In genomic region chr12:84023052-84023745, GRCm38 (mm10) we compare ENCODE assay signal across 21 mouse cellular contexts. TPM values are rescaled to one million over a fixed set of nuclear protein-coding genes. Genes with fewer than 3 reads are reported as not detected.
DNase-seq lines count a peak whose midpoint lies in the region; ATAC-seq and TF ChIP-seq lines count a peak whose summit lies in the region.
"Had no signal": no experiment of that assay in that cellular context is flagged by ENCODE, and none has a peak within 500 bp of the region (broad histone marks: within the 10 kb centered on the region; RNA-seq: fewer than 3 reads in every experiment).

No protein-coding gene starts in this region.

- TF ChIP-seq POLR2A in bone marrow macrophage, adult 2 months (IDR thresholded peaks at IDR 0.05; ENCODE audit: borderline replicate concordance, low read depth, low read length) = no peak

- H3K4me3 ChIP-seq in liver, embryonic 11.5 days (ENCODE audit: low read depth, low read length) = no peak overlapping the region
- no peak overlapping the region for H3K4me3 ChIP-seq in bone marrow macrophage, adult 2 months (ENCODE audit: insufficient read depth, low read length)
- no peak overlapping the region for H3K4me3 ChIP-seq in liver, embryonic 13.5 days (replicated peaks)
- no peak overlapping the region for H3K4me3 ChIP-seq in stomach, embryonic 15.5 days (replicated peaks)
- no peak overlapping the region for H3K4me3 ChIP-seq in midbrain, embryonic 10.5 days
- H3K4me3 ChIP-seq: erythroblast, embryonic 14.5 days; forebrain, embryonic 15.5 days; heart, embryonic 13.5 days; liver, embryonic 15.5 days; midbrain, embryonic 15.5 days had no signal

- no peak for ATAC-seq in liver, embryonic 11.5 days (replicated peaks; ENCODE audit: low FRiP score)
- ATAC-seq in liver, embryonic 13.5 days (ENCODE audit: low read depth) = no peak
- ATAC-seq in stomach, embryonic 15.5 days (ENCODE audit: insufficient read depth, low FRiP score, low read depth) = peak; percentile 51; the same call in 1 of the 2 replicates
- ATAC-seq: CD4-positive, CD25-positive, alpha-beta regulatory T cell, adult 4 months; forebrain, embryonic 15.5 days; hindbrain, postnatal 0 days; midbrain, embryonic 15.5 days had no signal

- H3K4me1 ChIP-seq in liver, embryonic 11.5 days (replicated peaks; ENCODE audit: control insufficient read depth, insufficient read depth, low read length) = no peaks in the 10 kb centered on the region
- peaks cover 36% of the 10 kb centered on the region for H3K4me1 ChIP-seq in bone marrow macrophage, adult 2 months (ENCODE audit: control insufficient read depth, insufficient read depth, low read length)
- H3K4me1 ChIP-seq in liver, embryonic 13.5 days (replicated peaks) = no peaks in the 10 kb centered on the region
- no peaks in the 10 kb centered on the region for H3K4me1 ChIP-seq in stomach, embryonic 15.5 days
- H3K4me1 ChIP-seq in midbrain, embryonic 10.5 days = peaks cover 2% of the 10 kb centered on the region
- H3K4me1 ChIP-seq: midbrain, embryonic 15.5 days had no signal

- no peak overlapping the region for H3K27ac ChIP-seq in liver, embryonic 11.5 days (ENCODE audit: low read depth, low read length)
- peak overlapping the region; percentile 79 for H3K27ac ChIP-seq in bone marrow macrophage, adult 2 months (ENCODE audit: insufficient read depth, low read depth, low read length)
- peak overlapping the region; percentile 36; the same call in 1 of the 2 replicates for H3K27ac ChIP-seq in liver, embryonic 13.5 days
- H3K27ac ChIP-seq in stomach, embryonic 15.5 days = no peak overlapping the region
- H3K27ac ChIP-seq in midbrain, embryonic 10.5 days (replicated peaks) = no peak overlapping the region
- H3K27ac ChIP-seq: forebrain, embryonic 15.5 days; heart, embryonic 13.5 days; hindbrain, postnatal 0 days; kidney, postnatal 0 days; liver, embryonic 15.5 days; midbrain, embryonic 15.5 days had no signal

- no peak for TF ChIP-seq CTCF in bone marrow macrophage, adult 2 months (IDR thresholded peaks at IDR 0.05; ENCODE audit: low read depth, low read length)

- 72% methylated on average over 9 of the region's 9 CpGs for WGBS in liver, embryonic 11.5 days
- WGBS in liver, embryonic 13.5 days (ENCODE audit: insufficient replicate concordance) = 63% methylated on average over 9 of the region's 9 CpGs
- WGBS in stomach, embryonic 15.5 days = 78% methylated on average over 9 of the region's 9 CpGs
- 88% methylated on average over 9 of the region's 9 CpGs for WGBS in midbrain, embryonic 10.5 days

- no peaks in the 10 kb centered on the region for H3K27me3 ChIP-seq in liver, embryonic 11.5 days (replicated peaks; ENCODE audit: control insufficient read depth, insufficient read depth, low read length)
- H3K27me3 ChIP-seq in liver, embryonic 13.5 days = no peaks in the 10 kb centered on the region
- H3K27me3 ChIP-seq in stomach, embryonic 15.5 days (replicated peaks) = no peaks in the 10 kb centered on the region
- H3K27me3 ChIP-seq in midbrain, embryonic 10.5 days (ENCODE audit: low read depth, poor library complexity, severe bottlenecking) = no peaks in the 10 kb centered on the region
- H3K27me3 ChIP-seq: forebrain, embryonic 15.5 days; heart, embryonic 13.5 days; liver, embryonic 15.5 days; midbrain, embryonic 15.5 days had no signal

- no peak overlapping the region for H3K4me2 ChIP-seq in liver, embryonic 11.5 days
- no peak overlapping the region for H3K4me2 ChIP-seq in liver, embryonic 13.5 days
- no peak overlapping the region for H3K4me2 ChIP-seq in stomach, embryonic 15.5 days
- H3K4me2 ChIP-seq: forebrain, embryonic 15.5 days; heart, embryonic 13.5 days; liver, embryonic 15.5 days; midbrain, embryonic 15.5 days had no signal

- DNase-seq in liver = peak; percentile 17
- no peak for DNase-seq in liver, embryonic 11.5 days (ENCODE audit: low spot score)
- no peak for DNase-seq in liver, embryonic 13.5 days
- DNase-seq in embryo, embryonic 10 days (ENCODE audit: low spot score) = no peak
- DNase-seq in midbrain, embryonic 10.5 days (ENCODE audit: low spot score) = no peak
- no peak for DNase-seq in spleen, adult 18-20 months
- DNase-seq: cerebellum, adult 18-20 months; heart, postnatal 36 days; thymus, postnatal 25 days had no signal

- no peaks in the 10 kb centered on the region for H3K36me3 ChIP-seq in liver, embryonic 11.5 days (ENCODE audit: control insufficient read depth, insufficient read depth, low read length)
- no peaks in the 10 kb centered on the region; the same call in 1 of the 2 replicates for H3K36me3 ChIP-seq in liver, embryonic 13.5 days
- H3K36me3 ChIP-seq in stomach, embryonic 15.5 days = no peaks in the 10 kb centered on the region
- H3K36me3 ChIP-seq in midbrain, embryonic 10.5 days = no peaks in the 10 kb centered on the region
- H3K36me3 ChIP-seq: forebrain, embryonic 15.5 days; G1E; heart, embryonic 13.5 days; liver, embryonic 15.5 days; midbrain, embryonic 15.5 days had no signal

- no peaks in the 10 kb centered on the region for H3K9me3 ChIP-seq in liver, embryonic 11.5 days (ENCODE audit: control insufficient read depth, low read length)
- no peaks in the 10 kb centered on the region for H3K9me3 ChIP-seq in liver, embryonic 13.5 days (replicated peaks)
- no peaks in the 10 kb centered on the region for H3K9me3 ChIP-seq in stomach, embryonic 15.5 days
- no peaks in the 10 kb centered on the region for H3K9me3 ChIP-seq in midbrain, embryonic 10.5 days (replicated peaks)
- H3K9me3 ChIP-seq: forebrain, embryonic 15.5 days; G1E; heart, embryonic 13.5 days; liver, embryonic 15.5 days; midbrain, embryonic 15.5 days had no signal

- H3K9ac ChIP-seq in liver, embryonic 11.5 days (ENCODE audit: low read depth, low read length) = no peak overlapping the region
- no peak overlapping the region for H3K9ac ChIP-seq in liver, embryonic 13.5 days
- no peak overlapping the region for H3K9ac ChIP-seq in stomach, embryonic 15.5 days
- H3K9ac ChIP-seq: forebrain, embryonic 15.5 days; heart, embryonic 13.5 days; liver, embryonic 15.5 days; midbrain, embryonic 15.5 days had no signal

RNA-seq across cellular contexts. Expression of gene Acot1, which starts 13.9 kb away (rescaled TPM):
- polyA plus RNA-seq in liver, embryonic 11.5 days (2014; fragmentation: Nextera tagmentation; extraction: Ambion mirVana) = 42.9 and 44.2 TPM in 2 replicates
- 13.0 and 14.5 TPM in 2 replicates for polyA plus RNA-seq in bone marrow macrophage, adult 2 months (2012; ENCODE audit: insufficient read depth, insufficient read length, missing spikeins)
- 28.2 and 34.7 TPM in 2 replicates for polyA plus RNA-seq in liver, embryonic 13.5 days (2015; fragmentation: Nextera tagmentation; extraction: Ambion mirVana)
- polyA plus RNA-seq in stomach, embryonic 15.5 days (2015; fragmentation: Nextera tagmentation; extraction: Ambion mirVana) = 51.1 and 62.7 TPM in 2 replicates
- 46.6 and 52.5 TPM in 2 replicates for polyA plus RNA-seq in midbrain, embryonic 10.5 days (2016; fragmentation: Nextera tagmentation; extraction: Ambion mirVana)
- polyA plus RNA-seq: CD4-positive, CD25-positive, alpha-beta regulatory T cell, adult 4 months; G1E had no signal

RNA-seq across cellular contexts. Expression of gene Acot4, which starts 15.0 kb away (rescaled TPM):
- 8.4 and 8.5 TPM in 2 replicates for polyA plus RNA-seq in liver, embryonic 11.5 days (2014; fragmentation: Nextera tagmentation; extraction: Ambion mirVana)
- polyA plus RNA-seq in bone marrow macrophage, adult 2 months (2012; ENCODE audit: insufficient read depth, insufficient read length, missing spikeins) = 0.09 and 0.36 TPM in 2 replicates
- 6.7 and 7.9 TPM in 2 replicates for polyA plus RNA-seq in liver, embryonic 13.5 days (2015; fragmentation: Nextera tagmentation; extraction: Ambion mirVana)
- 2.4 and 2.6 TPM in 2 replicates for polyA plus RNA-seq in stomach, embryonic 15.5 days (2015; fragmentation: Nextera tagmentation; extraction: Ambion mirVana)
- polyA plus RNA-seq in midbrain, embryonic 10.5 days (2016; fragmentation: Nextera tagmentation; extraction: Ambion mirVana) = 0.06 and 0.21 TPM in 2 replicates
- polyA plus RNA-seq: G1E had no signal

RNA-seq across cellular contexts. Expression of gene Gm49366, which starts 15.5 kb away (rescaled TPM):
- polyA plus RNA-seq in liver, embryonic 11.5 days (2014; fragmentation: Nextera tagmentation; extraction: Ambion mirVana) = not detected in 2 replicates
- polyA plus RNA-seq in bone marrow macrophage, adult 2 months (2012; ENCODE audit: insufficient read depth, insufficient read length, missing spikeins) = not detected in 2 replicates
- polyA plus RNA-seq in liver, embryonic 13.5 days (2015; fragmentation: Nextera tagmentation; extraction: Ambion mirVana) = 0.46 TPM in 1 of 2 replicates, not detected in the other
- polyA plus RNA-seq in stomach, embryonic 15.5 days (2015; fragmentation: Nextera tagmentation; extraction: Ambion mirVana) = 0.73 TPM in 1 of 2 replicates, not detected in the other
- not detected in 2 replicates for polyA plus RNA-seq in midbrain, embryonic 10.5 days (2016; fragmentation: Nextera tagmentation; extraction: Ambion mirVana)
- polyA plus RNA-seq: CD4-positive, CD25-positive, alpha-beta regulatory T cell, adult 4 months; embryonic facial prominence, embryonic 11.5 days; erythroblast, embryonic 14.5 days; forebrain, embryonic 15.5 days; G1E; heart, embryonic 13.5 days; hindbrain, postnatal 0 days; kidney, postnatal 0 days; liver, embryonic 15.5 days; midbrain, embryonic 15.5 days had no signal

RNA-seq across cellular contexts. Expression of gene Acot3, which starts 28.7 kb away (rescaled TPM):
- polyA plus RNA-seq in liver, embryonic 11.5 days (2014; fragmentation: Nextera tagmentation; extraction: Ambion mirVana) = 3.0 and 3.8 TPM in 2 replicates
- not detected in 2 replicates for polyA plus RNA-seq in bone marrow macrophage, adult 2 months (2012; ENCODE audit: insufficient read depth, insufficient read length, missing spikeins)
- 4.2 and 4.7 TPM in 2 replicates for polyA plus RNA-seq in liver, embryonic 13.5 days (2015; fragmentation: Nextera tagmentation; extraction: Ambion mirVana)
- polyA plus RNA-seq in stomach, embryonic 15.5 days (2015; fragmentation: Nextera tagmentation; extraction: Ambion mirVana) = 0.68 and 1.3 TPM in 2 replicates
- polyA plus RNA-seq in midbrain, embryonic 10.5 days (2016; fragmentation: Nextera tagmentation; extraction: Ambion mirVana) = 0.16 and 0.31 TPM in 2 replicates
- polyA plus RNA-seq: CD4-positive, CD25-positive, alpha-beta regulatory T cell, adult 4 months had no signal

RNA-seq across cellular contexts. Expression of gene Acot2, which starts 35.5 kb away (rescaled TPM):
- polyA plus RNA-seq in liver, embryonic 11.5 days (2014; fragmentation: Nextera tagmentation; extraction: Ambion mirVana) = 22.5 and 22.6 TPM in 2 replicates
- polyA plus RNA-seq in bone marrow macrophage, adult 2 months (2012; ENCODE audit: insufficient read depth, insufficient read length, missing spikeins) = 12.5 and 15.0 TPM in 2 replicates
- 14.7 and 16.1 TPM in 2 replicates for polyA plus RNA-seq in liver, embryonic 13.5 days (2015; fragmentation: Nextera tagmentation; extraction: Ambion mirVana)
- 29.0 and 30.0 TPM in 2 replicates for polyA plus RNA-seq in stomach, embryonic 15.5 days (2015; fragmentation: Nextera tagmentation; extraction: Ambion mirVana)
- 20.1 and 21.1 TPM in 2 replicates for polyA plus RNA-seq in midbrain, embryonic 10.5 days (2016; fragmentation: Nextera tagmentation; extraction: Ambion mirVana)

Comparison
In these comparisons a context has a peak if more than half of its experiments do, and no peak if none do; other contexts are left out.
1. H3K27ac ChIP-seq: peak in bone marrow macrophage, adult 2 months (single experiment) and liver, embryonic 13.5 days (single experiment); none in liver, embryonic 11.5 days (single experiment), stomach, embryonic 15.5 days (single experiment) and midbrain, embryonic 10.5 days (single experiment).